Mouse (Mus musculus) midbrain, postnatal 0 days (tissue): Measurements from ENCODE around the gene Mpig6b. TPM values are rescaled to one million over a fixed set of nuclear protein-coding genes. Genes with fewer than 3 reads are reported as not detected.

Source experiments
- ATAC-seq: fragments of 200-750 bp; cut with Nextera tagmentation; 2 replicates; pipeline ENCODE4 v1.8.0; 2017; ENCODE audit warnings: moderate number of reproducible peaks, mild to moderate bottlenecking, moderate TSS enrichment, moderate library complexity; ENCODE audit not compliant: low FRiP score
- DNase-seq: peaks from one replicate; pipeline ENCODE4 v3.0.0-alpha.2; 2015; ENCODE audit warnings: low spot score
- H3K27ac ChIP-seq: fragments of 300-500 bp; sonication (generic); 2 replicates; pipeline ENCODE4 v1.5.1; 2014; ENCODE audit warnings: low read depth, mild to moderate bottlenecking, low read length, mixed read lengths
- H3K27me3 ChIP-seq: fragments of 300-500 bp; sonication (generic); 2 replicates; pipeline ENCODE4 v1.6.1; 2014; ENCODE audit warnings: low read length, control low read depth, mixed read lengths; ENCODE audit not compliant: insufficient read depth
- H3K36me3 ChIP-seq: fragments of 300-500 bp; sonication (generic); 2 replicates; pipeline ENCODE4 v1.6.1; 2014; ENCODE audit warnings: low read length, control low read depth, mixed read lengths; ENCODE audit not compliant: insufficient read depth
- H3K4me1 ChIP-seq: fragments of 300-500 bp; sonication (generic); 2 replicates; pipeline ENCODE4 v1.6.1; 2014; ENCODE audit warnings: mild to moderate bottlenecking, control low read depth, antibody characterized with exemption, low read length, mixed read lengths; ENCODE audit not compliant: insufficient read depth
- H3K4me2 ChIP-seq: fragments of 300-500 bp; sonication (generic); 2 replicates; pipeline ENCODE4 v1.6.1; 2014; ENCODE audit warnings: low read depth, mild to moderate bottlenecking, low read length, mixed read lengths; ENCODE audit not compliant: poor library complexity, severe bottlenecking
- H3K4me3 ChIP-seq: fragments of 300-500 bp; sonication (generic); 2 replicates; pipeline ENCODE4 v1.5.1; 2014; ENCODE audit warnings: low read depth, mild to moderate bottlenecking, low read length, moderate library complexity
- H3K9ac ChIP-seq: fragments of 300-500 bp; sonication (generic); replicated peaks from 2 replicates; pipeline ENCODE4 v1.6.1; 2014; ENCODE audit warnings: mild to moderate bottlenecking, low read length, moderate library complexity, mixed read lengths; ENCODE audit not compliant: poor library complexity, severe bottlenecking
- H3K9me3 ChIP-seq: fragments of 300-500 bp; sonication (generic); 2 replicates; pipeline ENCODE4 v1.6.1; 2016; ENCODE audit warnings: low read length, control low read depth
- CTCF ChIP-seq: IDR thresholded peaks from 2 replicates; pipeline ENCODE4 v1.5.1; 2016; ENCODE audit warnings: antibody characterized with exemption, mild to moderate bottlenecking
- WGBS: fragments of 180-500 bp; shearing (Covaris S2); extraction: QIAGEN DNeasy Blood & Tissue Kit; methylation state at CpG from one replicate; pipeline ENCODE4 v1.1.7; 2014; 5-methylcytosine and 5-hydroxymethylcytosine counted together
- polyA plus RNA-seq: library from polyadenylated mRNA; unstranded; fragments of >200 nt; fragmentation: Nextera tagmentation; extraction: Ambion mirVana; gene quantifications from 2 replicates; pipeline ENCODE4 v1.2.1, GENCODE M21; 2015
- total RNA-seq: library from RNA; depleted of rRNA; stranded (reverse); fragments of >200 nt; gene quantifications from 2 replicates; pipeline ENCODE4 v1.2.3, GENCODE M21; 2014

The Mpig6b gene
- total and polyA plus RNA-seq, 2 experiments from 2014 or later: not detected

DNA sequence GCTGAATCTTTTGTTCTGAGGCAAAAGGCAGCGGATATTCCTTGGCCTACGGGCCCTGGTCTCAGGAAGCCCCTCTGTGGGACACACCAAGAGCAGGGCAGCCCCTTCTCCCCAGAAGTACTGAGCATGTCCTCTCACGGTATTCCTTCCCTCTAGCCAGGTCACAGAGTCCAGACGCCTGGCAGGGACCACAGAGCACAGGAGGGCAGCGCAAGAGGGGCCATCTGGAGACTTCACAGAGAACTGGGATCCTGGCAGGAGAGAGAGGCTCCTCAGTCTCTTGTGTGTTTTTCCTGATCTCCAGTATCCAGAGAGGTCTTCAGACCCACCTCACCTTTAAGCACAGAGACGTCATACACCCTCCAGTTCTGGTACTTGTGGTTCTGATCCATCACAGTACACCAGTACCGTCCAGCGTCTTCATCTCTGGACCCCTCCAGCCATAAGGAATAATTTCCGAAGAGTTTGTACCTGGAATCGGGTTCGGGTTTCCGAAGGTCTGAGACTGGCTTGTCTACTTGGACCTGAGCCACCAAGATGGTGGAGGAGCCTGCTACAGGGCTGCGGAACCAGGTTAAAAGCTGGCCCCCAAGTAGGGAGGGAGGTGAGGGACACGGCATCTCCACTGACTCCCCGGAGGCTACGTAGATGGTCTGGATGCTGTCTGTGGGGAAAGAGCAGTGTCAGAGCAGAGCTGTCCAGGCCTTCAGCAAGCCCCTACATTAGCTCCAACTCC lies 17.0 kb upstream of the Mpig6b start:
- Histone ChIP-seq H3K9ac (no peak overlapping the region), H3K27me3 (no peaks in the 10 kb centered on the region), H3K4me1 (no peaks in the 10 kb centered on the region), H3K27ac (no peak overlapping the region), H3K4me2 (no peak overlapping the region), H3K4me3 (no peak overlapping the region), H3K9me3 (no peaks in the 10 kb centered on the region), H3K36me3 (no peaks in the 10 kb centered on the region)
- TF ChIP-seq CTCF: no peak
- WGBS: 87% methylated on average over 16 of the region's 16 CpGs
- DNase-seq (no peak), ATAC-seq (no peak)

DNA sequence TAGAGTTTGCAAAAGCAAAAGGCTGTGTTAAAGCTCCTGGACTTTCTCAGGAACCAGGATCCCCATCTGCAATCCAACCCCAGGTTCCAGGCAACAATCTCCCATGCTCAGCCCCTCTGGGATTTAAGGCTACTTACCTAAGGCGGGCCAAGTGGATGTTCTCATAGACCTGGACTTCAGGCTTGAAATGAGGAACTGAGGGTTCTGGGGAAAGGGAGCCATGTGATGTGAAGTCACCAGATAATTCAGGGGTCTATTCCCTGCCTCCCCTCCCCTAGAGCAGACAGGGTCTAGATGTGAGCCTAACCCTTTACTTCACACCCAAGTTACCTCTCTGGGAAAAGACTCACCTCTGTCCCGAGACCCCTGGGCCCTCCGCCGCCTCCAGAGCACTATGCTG lies 14.7 kb upstream of the Mpig6b start:
- Histone ChIP-seq H3K27ac (no peak overlapping the region), H3K4me2 (no peak overlapping the region), H3K9ac (no peak overlapping the region), H3K4me3 (no peak overlapping the region), H3K4me1 (no peaks in the 10 kb centered on the region), H3K27me3 (no peaks in the 10 kb centered on the region), H3K36me3 (no peaks in the 10 kb centered on the region), H3K9me3 (no peaks in the 10 kb centered on the region)
- DNase-seq (no peak), ATAC-seq (no peak)
- 81% methylated on average over 4 of the region's 4 CpGs for WGBS
- no peak for TF ChIP-seq CTCF

DNA sequence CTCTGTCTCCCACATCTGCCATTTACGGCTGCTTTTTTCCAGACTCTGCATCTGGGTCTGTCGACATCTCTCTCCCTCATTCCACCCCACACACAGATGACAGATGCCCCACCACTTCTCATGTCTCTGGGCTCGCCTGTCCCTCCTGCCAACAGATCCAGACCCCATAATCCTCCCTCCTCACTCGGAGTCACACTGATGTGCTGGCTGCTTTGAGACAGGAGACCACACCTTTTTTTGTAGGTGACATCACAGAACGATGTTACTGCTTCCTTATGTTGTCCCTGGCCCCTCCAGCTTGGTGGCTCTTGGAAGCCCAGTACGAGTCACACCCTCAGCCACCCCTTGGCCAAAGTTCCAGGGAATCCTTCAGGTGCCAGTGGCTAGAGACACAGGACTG lies 14.3 kb upstream of the Mpig6b start:
- DNase-seq: no peak
- no peak for TF ChIP-seq CTCF
- Histone ChIP-seq H3K36me3 (no peaks in the 10 kb centered on the region), H3K9me3 (no peaks in the 10 kb centered on the region), H3K4me3 (no peak overlapping the region), H3K27me3 (no peaks in the 10 kb centered on the region), H3K4me2 (no peak overlapping the region), H3K27ac (no peak overlapping the region), H3K9ac (no peak overlapping the region), H3K4me1 (no peaks in the 10 kb centered on the region)
- 70% methylated on average over 6 of the region's 6 CpGs for WGBS
- no peak for ATAC-seq

DNA sequence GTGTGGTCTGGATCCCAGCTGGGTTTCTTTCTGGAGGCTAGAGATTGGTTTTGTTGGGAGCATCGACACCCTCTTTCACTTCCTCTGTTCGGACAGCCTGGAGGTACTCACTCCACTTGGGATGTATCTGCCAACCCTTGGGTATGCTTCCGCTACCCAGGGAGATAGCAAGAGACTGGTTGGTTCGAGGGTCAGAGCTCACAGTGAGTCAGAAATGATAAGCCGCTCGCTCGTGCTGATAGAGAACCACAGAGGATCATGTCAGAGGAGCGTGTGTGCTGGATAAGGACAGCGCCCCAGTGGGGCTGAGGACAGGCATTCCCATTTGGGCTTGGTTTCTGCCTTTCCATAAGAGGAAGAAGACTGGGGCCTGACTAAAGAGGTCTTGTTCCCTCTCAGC lies 13.8 kb upstream of the Mpig6b start:
- no peak overlapping the region for H3K9ac ChIP-seq
- H3K4me1 ChIP-seq: no peaks in the 10 kb centered on the region
- no peak for DNase-seq
- WGBS: 62% methylated on average over 9 of the region's 9 CpGs
- no peaks in the 10 kb centered on the region for H3K27me3 ChIP-seq
- no peak overlapping the region for H3K4me3 ChIP-seq
- no peaks in the 10 kb centered on the region for H3K36me3 ChIP-seq
- ATAC-seq: no peak
- H3K9me3 ChIP-seq: no peaks in the 10 kb centered on the region
- no peak overlapping the region for H3K27ac ChIP-seq
- no peak for TF ChIP-seq CTCF
- H3K4me2 ChIP-seq: no peak overlapping the region

DNA sequence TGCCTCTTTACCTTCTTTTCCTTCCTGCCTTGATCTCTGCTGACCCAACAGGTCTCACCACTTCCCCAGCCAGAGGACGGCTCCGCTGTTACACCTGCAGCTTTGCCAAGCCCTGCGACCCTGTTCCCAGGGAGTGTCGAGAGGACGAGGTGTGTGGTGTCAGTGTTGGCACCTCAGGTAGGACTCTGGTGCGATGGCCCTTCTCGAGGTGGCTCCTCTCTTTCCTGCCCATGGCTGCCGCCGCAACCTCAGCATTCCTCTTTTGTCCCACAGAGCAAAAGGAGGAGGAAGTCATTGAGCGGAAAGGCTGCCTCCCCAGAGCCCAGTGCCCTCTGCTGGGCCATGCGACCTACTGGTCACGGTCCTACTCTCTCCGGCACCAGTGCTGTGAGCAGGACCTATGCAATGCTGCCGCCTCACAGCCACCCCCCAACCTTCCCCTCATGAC lies 11.8 kb upstream of the Mpig6b start, which contains the start of gene Ly6g6d:
TSS of gene Ly6g6d (minus strand) at position 280 of the 448 bp plus-strand sequence.
- H3K27ac ChIP-seq: no peak within 1 kb of the TSS
- H3K9ac ChIP-seq: no peak within 1 kb of the TSS

DNA sequence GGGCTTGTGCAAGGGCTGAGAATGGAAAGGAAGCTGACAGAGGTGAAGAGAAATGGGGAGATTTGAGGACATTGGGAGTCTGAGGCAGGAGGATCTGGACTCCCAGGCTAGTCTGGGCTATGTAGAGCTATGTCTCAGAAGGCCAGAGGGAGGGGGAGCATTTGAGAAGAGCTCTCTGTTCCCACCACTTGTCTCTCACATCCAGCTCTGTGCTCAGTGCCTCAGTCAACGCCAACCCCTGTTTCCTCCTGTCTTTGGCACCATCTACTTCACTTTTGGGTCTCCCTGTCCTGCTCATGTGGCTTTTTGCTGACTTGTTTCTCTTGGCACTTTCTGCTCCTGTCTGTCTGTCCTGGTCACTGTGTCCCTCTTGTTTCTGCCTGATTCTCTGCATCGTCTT lies 11.3 kb upstream of the Mpig6b start:
- H3K4me3 ChIP-seq: peak overlapping the region; percentile 18; the same call in 1 of the 2 replicates
- H3K4me1 ChIP-seq: no peaks in the 10 kb centered on the region
- no peaks in the 10 kb centered on the region for H3K9me3 ChIP-seq
- TF ChIP-seq CTCF: no peak
- DNase-seq: no peak
- no peaks in the 10 kb centered on the region for H3K36me3 ChIP-seq
- 40% methylated on average over 2 of the region's 2 CpGs for WGBS
- no peaks in the 10 kb centered on the region for H3K27me3 ChIP-seq
- H3K9ac ChIP-seq: no peak overlapping the region
- peak overlapping the region; percentile 35 for H3K4me2 ChIP-seq
- H3K27ac ChIP-seq: no peak overlapping the region
- no peak for ATAC-seq

More for the DNA sequence above, 11.8 kb upstream of the Mpig6b start, which contains the start of gene Ly6g6d:
- Histone ChIP-seq H3K4me3 (peak within 1 kb of the TSS; percentile 18; the same call in 1 of the 2 replicates), H3K27me3 (no peaks in the 10 kb centered on the region), H3K4me2 (peak within 1 kb of the TSS; percentile 35), H3K9me3 (no peaks in the 10 kb centered on the region), H3K36me3 (no peaks in the 10 kb centered on the region), H3K4me1 (no peaks in the 10 kb centered on the region)
- 12% methylated on average over 14 of the region's 14 CpGs for WGBS
- DNase-seq (peak; percentile 18), ATAC-seq (peak; percentile 58; the same call in 1 of the 2 replicates)
- TF ChIP-seq CTCF: peak; percentile 57
